Mouse (Mus musculus): Measurements from ENCODE around the gene Fam207a. TPM values are rescaled to one million over a fixed set of nuclear protein-coding genes. Genes with fewer than 3 reads are reported as not detected.

Fam207a gene
- polyA plus RNA-seq, 1 experiment from 2014 or later, result 38.2 TPM

GRCm38 (mm10) chr10:77507779-77508178, 7.8 kb downstream of the Fam207a start:
- no peaks in the 10 kb centered on the region for H3K9me3 ChIP-seq (ENCODE audit: control insufficient read depth)
- TF ChIP-seq CTCF (IDR thresholded peaks at IDR 0.05; ENCODE audit: low read depth), result no peak
- H3K4me1 ChIP-seq (replicated peaks; ENCODE audit: control insufficient read depth, insufficient read depth, low read length), result peaks cover 6% of the 10 kb centered on the region; the same call in 1 of the 2 replicates
- no peak for ATAC-seq
- no peak overlapping the region for H3K9ac ChIP-seq (ENCODE audit: low read depth, low read length)
- no peaks in the 10 kb centered on the region for H3K27me3 ChIP-seq (replicated peaks; ENCODE audit: control insufficient read depth, insufficient read depth, low read length)
- H3K36me3 ChIP-seq (ENCODE audit: control insufficient read depth, insufficient read depth), result peaks cover 56% of the 10 kb centered on the region
- H3K4me3 ChIP-seq (ENCODE audit: low read depth, low read length), result no peak overlapping the region
- no peak overlapping the region for H3K27ac ChIP-seq (ENCODE audit: low read depth, low read length)
- WGBS, result 96% methylated on average over 4 of the region's 4 CpGs
- no peak overlapping the region for H3K4me2 ChIP-seq (replicated peaks; ENCODE audit: low read depth)

GRCm38 (mm10) chr10:77506961-77507577, 8.5 kb downstream of the Fam207a start:
- H3K4me1 ChIP-seq (replicated peaks; ENCODE audit: control insufficient read depth, insufficient read depth, low read length), result peaks cover 6% of the 10 kb centered on the region; the same call in 1 of the 2 replicates
- no peaks in the 10 kb centered on the region for H3K27me3 ChIP-seq (replicated peaks; ENCODE audit: control insufficient read depth, insufficient read depth, low read length)
- no peak for ATAC-seq
- no peak for TF ChIP-seq CTCF (IDR thresholded peaks at IDR 0.05; ENCODE audit: low read depth)
- H3K9ac ChIP-seq (ENCODE audit: low read depth, low read length), result no peak overlapping the region
- H3K36me3 ChIP-seq (ENCODE audit: control insufficient read depth, insufficient read depth), result peaks cover 55% of the 10 kb centered on the region
- no peaks in the 10 kb centered on the region for H3K9me3 ChIP-seq (ENCODE audit: control insufficient read depth)
- H3K4me2 ChIP-seq (replicated peaks; ENCODE audit: low read depth), result no peak overlapping the region
- no peak overlapping the region for H3K4me3 ChIP-seq (ENCODE audit: low read depth, low read length)
- WGBS, result 88% methylated on average over 13 of the region's 13 CpGs
- no peak overlapping the region for H3K27ac ChIP-seq (ENCODE audit: low read depth, low read length)

- Histone ChIP-seq H3K9me3 (ENCODE audit: control insufficient read depth) (no peaks in the 10 kb centered on the region), H3K4me1 (replicated peaks; ENCODE audit: control insufficient read depth, insufficient read depth, low read length) (peaks cover 6% of the 10 kb centered on the region; the same call in 1 of the 2 replicates), H3K4me2 (replicated peaks; ENCODE audit: low read depth) (no peak overlapping the region), H3K9ac (ENCODE audit: low read depth, low read length) (no peak overlapping the region), H3K27me3 (replicated peaks; ENCODE audit: control insufficient read depth, insufficient read depth, low read length) (no peaks in the 10 kb centered on the region), H3K4me3 (ENCODE audit: low read depth, low read length) (no peak overlapping the region), H3K27ac (ENCODE audit: low read depth, low read length) (no peak overlapping the region), H3K36me3 (ENCODE audit: control insufficient read depth, insufficient read depth) (peaks cover 55% of the 10 kb centered on the region)
- 83% methylated on average over 5 of the region's 5 CpGs for WGBS
- TF ChIP-seq CTCF (IDR thresholded peaks at IDR 0.05; ENCODE audit: low read depth), result no peak
- ATAC-seq, result no peak
Measured at GRCm38 (mm10) chr10:77506526-77506925, 9.1 kb downstream of the Fam207a start.

GRCm38 (mm10) chr10:77504143-77504542, 11.4 kb downstream of the Fam207a start:
- TF ChIP-seq CTCF (IDR thresholded peaks at IDR 0.05; ENCODE audit: low read depth), result no peak

GRCm38 (mm10) chr10:77502967-77503922, 12.3 kb downstream of the Fam207a start:
- no peak overlapping the region for H3K27ac ChIP-seq (ENCODE audit: low read depth, low read length)
- H3K36me3 ChIP-seq (ENCODE audit: control insufficient read depth, insufficient read depth), result peaks cover 66% of the 10 kb centered on the region
- H3K4me3 ChIP-seq (ENCODE audit: low read depth, low read length), result no peak overlapping the region
- TF ChIP-seq CTCF (IDR thresholded peaks at IDR 0.05; ENCODE audit: low read depth), result no peak
- no peaks in the 10 kb centered on the region for H3K27me3 ChIP-seq (replicated peaks; ENCODE audit: control insufficient read depth, insufficient read depth, low read length)
- H3K4me1 ChIP-seq (replicated peaks; ENCODE audit: control insufficient read depth, insufficient read depth, low read length), result 0 out of 2 replicates have a peak, but pooled peaks cover 4% of the 10 kb centered on the region
- H3K9ac ChIP-seq (ENCODE audit: low read depth, low read length), result no peak overlapping the region
- no peak for ATAC-seq
- no peak overlapping the region for H3K4me2 ChIP-seq (replicated peaks; ENCODE audit: low read depth)
- no peaks in the 10 kb centered on the region for H3K9me3 ChIP-seq (ENCODE audit: control insufficient read depth)
- WGBS, result 92% methylated on average over 25 of the region's 25 CpGs

More at GRCm38 (mm10) chr10:77504143-77504542, 11.4 kb downstream of the Fam207a start:
- no peak for ATAC-seq
- WGBS, result 84% methylated on average over 6 of the region's 6 CpGs
- Histone ChIP-seq H3K4me1 (replicated peaks; ENCODE audit: control insufficient read depth, insufficient read depth, low read length) (peaks cover 7% of the 10 kb centered on the region; the same call in 1 of the 2 replicates), H3K27me3 (replicated peaks; ENCODE audit: control insufficient read depth, insufficient read depth, low read length) (no peaks in the 10 kb centered on the region), H3K4me2 (replicated peaks; ENCODE audit: low read depth) (no peak overlapping the region), H3K9me3 (ENCODE audit: control insufficient read depth) (no peaks in the 10 kb centered on the region), H3K4me3 (ENCODE audit: low read depth, low read length) (no peak overlapping the region), H3K27ac (ENCODE audit: low read depth, low read length) (no peak overlapping the region), H3K9ac (ENCODE audit: low read depth, low read length) (no peak overlapping the region), H3K36me3 (ENCODE audit: control insufficient read depth, insufficient read depth) (peaks cover 61% of the 10 kb centered on the region)

- Histone ChIP-seq H3K36me3 (ENCODE audit: control insufficient read depth, insufficient read depth) (peaks cover 66% of the 10 kb centered on the region), H3K27me3 (replicated peaks; ENCODE audit: control insufficient read depth, insufficient read depth, low read length) (no peaks in the 10 kb centered on the region), H3K9ac (ENCODE audit: low read depth, low read length) (no peak overlapping the region), H3K4me3 (ENCODE audit: low read depth, low read length) (no peak overlapping the region), H3K4me1 (replicated peaks; ENCODE audit: control insufficient read depth, insufficient read depth, low read length) (0 out of 2 replicates have a peak, but pooled peaks cover 4% of the 10 kb centered on the region), H3K4me2 (replicated peaks; ENCODE audit: low read depth) (peak overlapping the region; percentile 32), H3K27ac (ENCODE audit: low read depth, low read length) (no peak overlapping the region), H3K9me3 (ENCODE audit: control insufficient read depth) (no peaks in the 10 kb centered on the region)
- TF ChIP-seq CTCF (IDR thresholded peaks at IDR 0.05; ENCODE audit: low read depth), result no peak
- ATAC-seq, result no peak
- WGBS, result 23% methylated on average over 14 of the region's 14 CpGs
Measured at GRCm38 (mm10) chr10:77500636-77501035, 14.9 kb downstream of the Fam207a start.

Data from intestine, postnatal 0 days (tissue).